Mouse (Mus musculus): Measurements from ENCODE around the gene Med25. TPM values are rescaled to one million over a fixed set of nuclear protein-coding genes. Genes with fewer than 3 reads are reported as not detected.

Med25 gene
- polyA plus RNA-seq, 1 experiment from 2014 or later = 75.4 TPM

- peaks cover 31% of the 10 kb centered on the region for H3K4me1 ChIP-seq (ENCODE audit: control insufficient read depth, insufficient read depth, low read length)
- WGBS = 80% methylated on average over 8 of the region's 8 CpGs
- DNase-seq (ENCODE audit: low spot score) (no peak), ATAC-seq (no peak)
- H3K27me3 ChIP-seq (replicated peaks; ENCODE audit: control insufficient read depth, insufficient read depth, low read length) = no peaks in the 10 kb centered on the region
- peak overlapping the region; percentile 85 for H3K4me2 ChIP-seq (ENCODE audit: low read length)
- no peak overlapping the region for H3K27ac ChIP-seq (ENCODE audit: low read depth, low read length)
- no peaks in the 10 kb centered on the region for H3K9me3 ChIP-seq (replicated peaks; ENCODE audit: control insufficient read depth, low read length)
- H3K36me3 ChIP-seq (ENCODE audit: control insufficient read depth, insufficient read depth, low read length) = peaks cover 17% of the 10 kb centered on the region
- H3K4me3 ChIP-seq (ENCODE audit: low read depth, low read length) = peak overlapping the region; percentile 82
- peak overlapping the region; percentile 78 for H3K9ac ChIP-seq (ENCODE audit: low read length)
These were observed 41.5 kb downstream of the Med25 start for GRCm38 (mm10) chr7:44850789-44851624.

DNA sequence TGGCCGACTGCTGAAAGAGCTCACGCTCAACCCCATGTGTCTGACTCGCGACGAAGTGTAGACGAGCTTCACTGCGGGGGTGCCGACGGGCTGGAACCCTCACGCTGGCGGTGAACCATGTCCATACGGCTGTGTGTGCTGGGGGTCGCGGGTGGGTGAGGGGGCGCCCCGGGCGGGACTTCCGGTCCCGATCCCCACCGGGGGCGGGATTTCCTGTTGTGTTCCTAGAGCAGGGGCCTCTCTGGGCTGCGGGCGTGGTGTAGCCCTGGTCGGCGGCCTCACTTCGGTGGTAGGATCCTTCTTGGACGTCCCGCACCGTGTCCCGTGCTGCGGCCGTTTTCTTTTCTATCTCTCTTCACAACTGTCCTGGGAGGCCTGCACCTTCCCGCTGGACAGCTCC lies 42.4 kb downstream of the Med25 start:
- H3K4me1 ChIP-seq (ENCODE audit: control insufficient read depth, insufficient read depth, low read length) = peaks cover 30% of the 10 kb centered on the region
- no peaks in the 10 kb centered on the region for H3K27me3 ChIP-seq (replicated peaks; ENCODE audit: control insufficient read depth, insufficient read depth, low read length)
- H3K9me3 ChIP-seq (replicated peaks; ENCODE audit: control insufficient read depth, low read length) = no peaks in the 10 kb centered on the region
- under 1% methylated on average over 33 of the region's 33 CpGs for WGBS
- H3K4me3 ChIP-seq (ENCODE audit: low read depth, low read length) = peak overlapping the region; percentile 82
- DNase-seq (ENCODE audit: low spot score) = peak; percentile 83
- H3K27ac ChIP-seq (ENCODE audit: low read depth, low read length) = peak overlapping the region; percentile 97
- H3K36me3 ChIP-seq (ENCODE audit: control insufficient read depth, insufficient read depth, low read length) = peaks cover 26% of the 10 kb centered on the region
- peak overlapping the region; percentile 85 for H3K4me2 ChIP-seq (ENCODE audit: low read length)
- peak overlapping the region; percentile 78 for H3K9ac ChIP-seq (ENCODE audit: low read length)
- ATAC-seq = peak; percentile 44

GRCm38 (mm10) chr7:44849416-44850111 lies 42.9 kb downstream of the Med25 start:
- WGBS = under 1% methylated on average over 40 of the region's 41 CpGs
- Histone ChIP-seq H3K4me3 (ENCODE audit: low read depth, low read length) (peak overlapping the region; percentile 82), H3K9ac (ENCODE audit: low read length) (peak overlapping the region; percentile 78), H3K36me3 (ENCODE audit: control insufficient read depth, insufficient read depth, low read length) (peaks cover 32% of the 10 kb centered on the region), H3K4me2 (ENCODE audit: low read length) (peak overlapping the region; percentile 85), H3K4me1 (ENCODE audit: control insufficient read depth, insufficient read depth, low read length) (peaks cover 25% of the 10 kb centered on the region), H3K27me3 (replicated peaks; ENCODE audit: control insufficient read depth, insufficient read depth, low read length) (no peaks in the 10 kb centered on the region), H3K9me3 (replicated peaks; ENCODE audit: control insufficient read depth, low read length) (no peaks in the 10 kb centered on the region), H3K27ac (ENCODE audit: low read depth, low read length) (peak overlapping the region; percentile 97)
- ATAC-seq = peak; percentile 76
- peak; percentile 97 for DNase-seq (ENCODE audit: low spot score)

DNA sequence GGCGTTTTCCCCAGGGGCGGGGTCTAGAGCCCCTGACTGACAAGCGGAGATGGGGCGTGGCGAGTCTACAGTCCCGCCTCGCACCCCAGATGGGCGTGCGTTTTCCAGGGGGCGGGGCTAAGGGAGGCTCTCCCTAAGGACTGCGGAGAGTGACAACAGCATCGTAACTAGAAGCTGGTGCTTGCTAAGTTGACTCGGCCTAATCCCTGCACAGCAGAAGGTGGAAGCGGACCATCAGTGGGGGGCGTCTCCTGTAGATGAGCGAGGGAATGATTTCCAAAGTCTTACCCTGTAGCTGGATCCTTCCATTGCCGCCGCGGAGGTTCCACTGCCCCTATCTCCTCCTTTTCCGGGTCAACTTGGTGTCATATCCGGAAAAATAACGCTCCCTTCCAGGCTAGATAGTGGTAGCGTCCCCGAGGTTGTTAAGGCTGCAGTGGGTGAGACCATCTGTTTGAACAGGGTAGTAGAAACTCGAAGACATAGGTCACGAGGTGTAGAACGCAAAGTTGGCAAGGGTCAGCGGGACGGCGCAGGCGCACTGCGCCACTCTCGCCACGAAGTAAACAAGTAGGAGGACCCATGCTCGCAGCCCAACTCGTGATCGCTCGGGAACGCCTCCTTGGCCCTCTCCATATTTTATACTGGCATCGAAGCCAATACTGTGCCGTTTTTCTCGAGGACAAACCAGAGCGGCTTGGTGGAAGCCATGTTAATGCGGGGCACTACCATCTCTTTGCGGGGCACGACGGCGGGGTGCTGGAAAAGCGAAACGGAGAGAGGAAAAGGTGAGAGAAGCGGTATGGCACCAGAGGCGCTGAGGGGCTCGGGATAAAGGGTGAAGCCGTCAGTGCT lies 43.7 kb downstream of the Med25 start, which contains the start of the genes Akt1s1 and Tbc1d17:
Gene Akt1s1 (plus strand): TSS at position 431 of the 855 bp plus-strand sequence.
Gene Tbc1d17 (minus strand): TSS at position 519 of the 855 bp plus-strand sequence.
- Histone ChIP-seq H3K36me3 (ENCODE audit: control insufficient read depth, insufficient read depth, low read length) (peaks cover 39% of the 10 kb centered on the region), H3K27ac (ENCODE audit: low read depth, low read length) (peak within 1 kb of the TSS; percentile 97), H3K9ac (ENCODE audit: low read length) (peak within 1 kb of the TSS; percentile 78), H3K4me3 (ENCODE audit: low read depth, low read length) (peak within 1 kb of the TSS; percentile 82), H3K4me1 (ENCODE audit: control insufficient read depth, insufficient read depth, low read length) (peaks cover 19% of the 10 kb centered on the region), H3K9me3 (replicated peaks; ENCODE audit: control insufficient read depth, low read length) (no peaks in the 10 kb centered on the region), H3K4me2 (ENCODE audit: low read length) (peak within 1 kb of the TSS; percentile 85), H3K27me3 (replicated peaks; ENCODE audit: control insufficient read depth, insufficient read depth, low read length) (no peaks in the 10 kb centered on the region)
- DNase-seq (ENCODE audit: low spot score) = peak; percentile 99
- WGBS = under 1% methylated on average over 54 of the region's 54 CpGs
- ATAC-seq = peak; percentile 86

GRCm38 (mm10) chr7:44847772-44848171 lies 44.7 kb downstream of the Med25 start:
- Histone ChIP-seq H3K27me3 (replicated peaks; ENCODE audit: control insufficient read depth, insufficient read depth, low read length) (no peaks in the 10 kb centered on the region), H3K9me3 (replicated peaks; ENCODE audit: control insufficient read depth, low read length) (no peaks in the 10 kb centered on the region), H3K36me3 (ENCODE audit: control insufficient read depth, insufficient read depth, low read length) (peaks cover 44% of the 10 kb centered on the region), H3K4me1 (ENCODE audit: control insufficient read depth, insufficient read depth, low read length) (peaks cover 16% of the 10 kb centered on the region), H3K9ac (ENCODE audit: low read length) (peak overlapping the region; percentile 56; the same call in 1 of the 2 replicates), H3K4me3 (ENCODE audit: low read depth, low read length) (peak overlapping the region; percentile 82), H3K27ac (ENCODE audit: low read depth, low read length) (no peak overlapping the region; the same call in 1 of the 2 replicates), H3K4me2 (ENCODE audit: low read length) (peak overlapping the region; percentile 85)
- DNase-seq (ENCODE audit: low spot score) (no peak), ATAC-seq (no peak)
- WGBS = 84% methylated on average over 5 of the region's 5 CpGs

GRCm38 (mm10) chr7:44846804-44847203 lies 45.7 kb downstream of the Med25 start:
- H3K4me2 ChIP-seq (ENCODE audit: low read length) = no peak overlapping the region
- peaks cover 48% of the 10 kb centered on the region for H3K36me3 ChIP-seq (ENCODE audit: control insufficient read depth, insufficient read depth, low read length)
- no peak overlapping the region for H3K27ac ChIP-seq (ENCODE audit: low read depth, low read length)
- DNase-seq (ENCODE audit: low spot score) (no peak), ATAC-seq (no peak)
- H3K9ac ChIP-seq (ENCODE audit: low read length) = no peak overlapping the region
- no peaks in the 10 kb centered on the region for H3K27me3 ChIP-seq (replicated peaks; ENCODE audit: control insufficient read depth, insufficient read depth, low read length)
- no peak overlapping the region for H3K4me3 ChIP-seq (ENCODE audit: low read depth, low read length)
- WGBS = 94% methylated on average over 7 of the region's 7 CpGs
- H3K4me1 ChIP-seq (ENCODE audit: control insufficient read depth, insufficient read depth, low read length) = peaks cover 16% of the 10 kb centered on the region
- H3K9me3 ChIP-seq (replicated peaks; ENCODE audit: control insufficient read depth, low read length) = no peaks in the 10 kb centered on the region

- DNase-seq (ENCODE audit: low spot score) (no peak), ATAC-seq (no peak)
- Histone ChIP-seq H3K27me3 (replicated peaks; ENCODE audit: control insufficient read depth, insufficient read depth, low read length) (peaks cover 10% of the 10 kb centered on the region; the same call in 1 of the 2 replicates), H3K4me1 (ENCODE audit: control insufficient read depth, insufficient read depth, low read length) (peaks cover 9% of the 10 kb centered on the region), H3K9me3 (replicated peaks; ENCODE audit: control insufficient read depth, low read length) (no peaks in the 10 kb centered on the region), H3K4me3 (ENCODE audit: low read depth, low read length) (no peak overlapping the region), H3K27ac (ENCODE audit: low read depth, low read length) (no peak overlapping the region), H3K36me3 (ENCODE audit: control insufficient read depth, insufficient read depth, low read length) (peaks cover 64% of the 10 kb centered on the region), H3K4me2 (ENCODE audit: low read length) (no peak overlapping the region), H3K9ac (ENCODE audit: low read length) (no peak overlapping the region)
- 95% methylated on average over 10 of the region's 10 CpGs for WGBS
These were observed 47.5 kb downstream of the Med25 start for GRCm38 (mm10) chr7:44845006-44845405.

GRCm38 (mm10) chr7:44841825-44842463 lies 50.6 kb downstream of the Med25 start:
- DNase-seq (ENCODE audit: low spot score) (no peak), ATAC-seq (no peak)
- Histone ChIP-seq H3K27me3 (replicated peaks; ENCODE audit: control insufficient read depth, insufficient read depth, low read length) (peaks cover 21% of the 10 kb centered on the region; the same call in 1 of the 2 replicates), H3K27ac (ENCODE audit: low read depth, low read length) (no peak overlapping the region), H3K4me2 (ENCODE audit: low read length) (no peak overlapping the region), H3K9me3 (replicated peaks; ENCODE audit: control insufficient read depth, low read length) (no peaks in the 10 kb centered on the region), H3K4me3 (ENCODE audit: low read depth, low read length) (no peak overlapping the region), H3K36me3 (ENCODE audit: control insufficient read depth, insufficient read depth, low read length) (peaks cover 64% of the 10 kb centered on the region), H3K4me1 (ENCODE audit: control insufficient read depth, insufficient read depth, low read length) (peaks cover 8% of the 10 kb centered on the region; the same call in 1 of the 2 replicates), H3K9ac (ENCODE audit: low read length) (no peak overlapping the region)
- WGBS = 93% methylated on average over 8 of the region's 8 CpGs
